ENCODE assay signal across 16 mouse cellular contexts in genomic region chr12:5496299-5496698, GRCm38 (mm10).
DNase-seq lines count a peak whose midpoint lies in the region; TF ChIP-seq lines count a peak whose summit lies in the region.
"Had no signal": no experiment of that assay in that cellular context is flagged by ENCODE, and none has a peak within 500 bp of the region (broad histone marks: within the 10 kb centered on the region; RNA-seq: fewer than 3 reads in every experiment).

No protein-coding gene starts in this region.

- TF ChIP-seq EP300 in CH12.LX (IDR thresholded peaks at IDR 0.05; ENCODE audit: low read length) = no peak

- H3K4me3 ChIP-seq in CH12.LX (replicated peaks in 1 of 3; ENCODE audit: low read depth in 2 of 3, low read length in 2 of 3, poor library complexity in 1 of 3) = no peak overlapping the region

- DNase-seq in CH12.LX (ENCODE audit: extremely low read depth) = peak; percentile 60
- no peak for DNase-seq in spleen, adult 12 weeks (ENCODE audit: low spot score)
- DNase-seq: adrenal gland, adult 2 months; adrenal gland, adult 8-10 months; adrenal gland, postnatal 10 days; adrenal gland, postnatal 14 days; adrenal gland, postnatal 25 days; adrenal gland, postnatal 36 days; B cell, adult 2 months; cerebellum, adult 11 months; cerebellum, adult 11-12 months; cerebellum, adult 18-20 months; cerebellum, adult 2 months; cerebellum, adult 8-10 months had no signal

- H3K4me1 ChIP-seq in CH12.LX (ENCODE audit: control insufficient read depth in 1 of 2, insufficient read depth in 2 of 2) = peaks cover 0 to 33% of the 10 kb centered on the region in 2 experiments; a peak in 2 of 4 replicates

- H3K4me2 ChIP-seq in CH12.LX (ENCODE audit: insufficient read depth, low read depth, poor library complexity, severe bottlenecking) = no peak overlapping the region

- no peak overlapping the region for H3K9ac ChIP-seq in CH12.LX (ENCODE audit: insufficient read depth, low read depth)

- no peak for TF ChIP-seq POLR2A in CH12.LX (IDR thresholded peaks at IDR 0.05; ENCODE audit: low read depth, low read length)

- H3K27me3 ChIP-seq in CH12.LX (replicated peaks) = no peaks in the 10 kb centered on the region
- H3K27me3 ChIP-seq: Patski had no signal

- no peaks in the 10 kb centered on the region for H3K79me2 ChIP-seq in CH12.LX (replicated peaks; ENCODE audit: control insufficient read depth, extremely low read depth, insufficient read depth, poor library complexity, severe bottlenecking)

- TF ChIP-seq CTCF in CH12.LX (conservative IDR thresholded peaks at IDR 0.05 in 1 of 2, IDR thresholded peaks at IDR 0.05 in 1 of 2; ENCODE audit: low read depth in 2 of 2, low read length in 2 of 2) = no peak

- in situ Hi-C loops in CH12.LX (cut with MboI; ENCODE audit: low pct_ligation_motif_present, low pct_unique_long_range_greater_than_20kb, low sequenced_read_pairs) = no loop called here

- H3K9me3 ChIP-seq in CH12.LX (replicated peaks; ENCODE audit: low read length) = no peaks in the 10 kb centered on the region

- dilution Hi-C loops in CH12.LX (cut with MboI; ENCODE audit: extremely low pct_ligation_motif_present, extremely low pct_unique_long_range_greater_than_20kb, low sequenced_read_pairs) = no loop called here

- TF ChIP-seq RAD21 in CH12.LX (IDR thresholded peaks at IDR 0.05; ENCODE audit: low read depth, low read length) = no peak

- no peak overlapping the region for H3K27ac ChIP-seq in CH12.LX (ENCODE audit: insufficient read depth, low read depth)

- H3K36me3 ChIP-seq in CH12.LX (replicated peaks in 1 of 2; ENCODE audit: control insufficient read depth in 1 of 2, insufficient read depth in 1 of 2, low read length in 1 of 2) = no peaks in the 10 kb centered on the region
- H3K36me3 ChIP-seq: G1E had no signal

TF ChIP-seq in CH12.LX, 34 proteins besides CTCF, POLR2A, EP300 and RAD21:
- TF ChIP-seq SIN3A (IDR thresholded peaks at IDR 0.05; ENCODE audit: low read length) = no peak
- TF ChIP-seq NRF1 (IDR thresholded peaks at IDR 0.05; ENCODE audit: low read depth, low read length) = no peak
- TF ChIP-seq RCOR1 (conservative IDR thresholded peaks at IDR 0.05; ENCODE audit: low read depth, low read length) = no peak
- peak; percentile 80 for TF ChIP-seq BHLHE40 (IDR thresholded peaks at IDR 0.05; ENCODE audit: low read depth, low read length)
- no peak for TF ChIP-seq PAX5 (IDR thresholded peaks at IDR 0.05; ENCODE audit: low read length)
- TF ChIP-seq UBTF (IDR thresholded peaks at IDR 0.05; ENCODE audit: low read depth, low read length) = no peak
- TF ChIP-seq GABPA (IDR thresholded peaks at IDR 0.05; ENCODE audit: insufficient replicate concordance, low read depth, low read length) = no peak
- no peak for TF ChIP-seq ZMIZ1 (IDR thresholded peaks at IDR 0.05; ENCODE audit: low read depth, low read length)
- no peak for TF ChIP-seq CHD1 (IDR thresholded peaks at IDR 0.05; ENCODE audit: low read depth, low read length)
- TF ChIP-seq ZKSCAN1 (IDR thresholded peaks at IDR 0.05; ENCODE audit: borderline replicate concordance, low read depth, low read length) = no peak
- no peak for TF ChIP-seq KAT2A (IDR thresholded peaks at IDR 0.05; ENCODE audit: insufficient replicate concordance, low read length)
- no peak for TF ChIP-seq ELF1 (IDR thresholded peaks at IDR 0.05; ENCODE audit: low read depth, low read length)
- 0 out of 2 replicates have a peak, but pooled peaks have one; percentile 36 for TF ChIP-seq ETS1 (conservative IDR thresholded peaks at IDR 0.05; ENCODE audit: low read depth, low read length)
TF ChIP-seq in CH12.LX: peak in this region for 2.
